Comparison of ENCODE assay signal across 7 mouse cellular contexts in genomic region chr13:62652681-62653368, GRCm38 (mm10). TPM values are rescaled to one million over a fixed set of nuclear protein-coding genes. Genes with fewer than 3 reads are reported as not detected.
DNase-seq lines count a peak whose midpoint lies in the region; ATAC-seq lines count a peak whose summit lies in the region.
"Not testable (repeated sequence)": the region's sequence is repeated elsewhere in the genome, so short reads cannot be mapped to it uniquely, and the experiment has no call there.

No protein-coding gene starts in this region.

- ATAC-seq in midbrain, embryonic 11.5 days (ENCODE audit: low FRiP score): peak; percentile 100

- DNase-seq in adrenal gland, postnatal 10 days: peak; percentile 77
- peak; percentile 70 for DNase-seq in embryonic facial prominence, embryonic 10.5 days (ENCODE audit: low spot score)
- peak; percentile 99 for DNase-seq in heart, adult 11 months
- peak; percentile 76 for DNase-seq in kidney, adult 11 months
- peak; percentile 52 for DNase-seq in left cerebral cortex, postnatal 4 days
- peak; percentile 91 for DNase-seq in midbrain, embryonic 11.5 days (ENCODE audit: low spot score, missing footprints)
- DNase-seq in right cerebral cortex, postnatal 4 days: peak; percentile 36

- H3K4me1 ChIP-seq in embryonic facial prominence, embryonic 10.5 days; midbrain, embryonic 11.5 days (ENCODE audit: control insufficient read depth, insufficient read depth, low read length): not testable (repeated sequence)

- H3K4me2 ChIP-seq in midbrain, embryonic 11.5 days: peak overlapping the region; percentile 40

- not testable (repeated sequence) for H3K27me3 ChIP-seq in embryonic facial prominence, embryonic 10.5 days (replicated peaks; ENCODE audit: low read depth, poor library complexity, severe bottlenecking); midbrain, embryonic 11.5 days (ENCODE audit: control insufficient read depth, insufficient read depth, low read length)

- under 1% methylated on average over 16 of the region's 16 CpGs for WGBS in embryonic facial prominence, embryonic 10.5 days
- 2% methylated on average over 16 of the region's 16 CpGs for WGBS in midbrain, embryonic 11.5 days

- H3K9me3 ChIP-seq in embryonic facial prominence, embryonic 10.5 days: peaks cover 10% of the 10 kb centered on the region; the same call in 1 of the 2 replicates
- not testable (repeated sequence) for H3K9me3 ChIP-seq in midbrain, embryonic 11.5 days (ENCODE audit: control insufficient read depth, low read length)

- peak overlapping the region; percentile 65 for H3K27ac ChIP-seq in embryonic facial prominence, embryonic 10.5 days (replicated peaks)
- H3K27ac ChIP-seq in midbrain, embryonic 11.5 days (ENCODE audit: low read depth, low read length): not testable (repeated sequence)

- H3K4me3 ChIP-seq in embryonic facial prominence, embryonic 10.5 days: peak overlapping the region; percentile 60
- peak overlapping the region; percentile 37 for H3K4me3 ChIP-seq in midbrain, embryonic 11.5 days (ENCODE audit: low read depth, low read length)

- not testable (repeated sequence) for H3K36me3 ChIP-seq in embryonic facial prominence, embryonic 10.5 days (replicated peaks); midbrain, embryonic 11.5 days (ENCODE audit: control insufficient read depth, insufficient read depth, low read length)

- peak overlapping the region; percentile 32; the same call in 1 of the 2 replicates for H3K9ac ChIP-seq in midbrain, embryonic 11.5 days (ENCODE audit: low read length)

- intact Hi-C loops in left cerebral cortex, postnatal 4 days (cut with DNase I): not testable (repeated sequence)

RNA-seq across cellular contexts. Expression of gene 6720489N17Rik, which starts 28.8 kb away (rescaled TPM):
- total RNA-seq in adrenal gland, postnatal 10 days (2021): 1 to 10 TPM; 1.8 to 2.8 TPM
- 14.6 and 15.6 TPM in 2 replicates for polyA plus RNA-seq in embryonic facial prominence, embryonic 10.5 days (2016; fragmentation: Nextera tagmentation; extraction: Ambion mirVana)
- total RNA-seq in left cerebral cortex, postnatal 4 days (2021): 1 to 10 TPM; 4.0 to 4.4 TPM
- polyA plus RNA-seq in midbrain, embryonic 11.5 days (2014; fragmentation: Nextera tagmentation; extraction: Ambion mirVana): 16.4 and 17.3 TPM in 2 replicates

Comparison
In these comparisons a context has a peak if more than half of its experiments do, and no peak if none do; other contexts are left out.
1. DNase-seq: peak in every context shown above with its lines; median percentile 99 in heart, adult 11 months; 91 in midbrain, embryonic 11.5 days; 77 in adrenal gland, postnatal 10 days; 76 in kidney, adult 11 months; 70 in embryonic facial prominence, embryonic 10.5 days; 52 in left cerebral cortex, postnatal 4 days; 36 in right cerebral cortex, postnatal 4 days.